Comparison of ENCODE assay signal across 8 mouse cellular contexts in the genomic region with DNA sequence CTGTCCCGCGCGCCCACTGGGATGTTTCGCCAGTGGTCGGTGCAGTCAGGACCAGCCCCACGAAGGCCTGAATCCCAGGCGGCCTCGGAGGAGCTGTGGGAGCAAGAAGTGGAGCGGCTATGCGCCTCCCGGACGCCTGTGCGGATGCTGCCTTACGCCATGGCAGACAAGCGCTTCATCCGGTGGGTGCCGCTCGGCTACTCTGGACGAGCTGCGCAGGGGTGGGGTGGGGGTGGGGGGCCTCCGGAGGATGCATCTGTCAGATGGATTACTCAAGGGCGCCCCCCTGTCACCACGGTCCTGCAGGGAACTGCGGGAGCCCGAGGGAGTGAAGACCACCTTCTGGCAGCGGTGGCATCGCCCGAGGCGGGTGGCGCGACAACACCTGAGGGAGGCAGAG. TPM values are rescaled to one million over a fixed set of nuclear protein-coding genes. Genes with fewer than 3 reads are reported as not detected.
DNase-seq lines count a peak whose midpoint lies in the region; ATAC-seq and TF ChIP-seq lines count a peak whose summit lies in the region.

No protein-coding gene starts in this region.

- peak overlapping the region; percentile 51 for H3K9ac ChIP-seq in ES-Bruce4 (ENCODE audit: low read depth, poor library complexity, severe bottlenecking)
- peak overlapping the region; percentile 59 for H3K9ac ChIP-seq in embryonic facial prominence, embryonic 13.5 days
- H3K9ac ChIP-seq in heart, postnatal 0 days (replicated peaks; ENCODE audit: low read depth, low read length) = peak overlapping the region; percentile 44

- DNase-seq in cerebellum, adult 18-20 months = peak; percentile 36 to 47
- no peak for DNase-seq in cerebellum, adult 9-10 months
- DNase-seq in heart, postnatal 0 days (ENCODE audit: low spot score) = no peak
- DNase-seq in layer of hippocampus, postnatal 25 days (ENCODE audit: extremely low spot score in 1 of 2, low spot score in 1 of 2) = peak; percentile 34 to 65
- peak; percentile 74 for DNase-seq in mesoderm, embryonic 11.5 days (ENCODE audit: low read depth, low spot score)
- peak; percentile 85 for DNase-seq in splenic B cell, adult 2 months (ENCODE audit: low read depth, low spot score)

- WGBS in embryonic facial prominence, embryonic 13.5 days = 3% methylated on average over 31 of the region's 31 CpGs
- 3% methylated on average over 31 of the region's 31 CpGs for WGBS in heart, postnatal 0 days

- ATAC-seq in embryonic facial prominence, embryonic 13.5 days (ENCODE audit: insufficient number of reproducible peaks, insufficient read depth, low FRiP score, low TSS enrichment, low read depth) = no peak
- peak; percentile 3; the same call in 1 of the 2 replicates for ATAC-seq in heart, postnatal 0 days (ENCODE audit: insufficient read depth, low read depth)

- no peaks in the 10 kb centered on the region for H3K9me3 ChIP-seq in ES-Bruce4 (replicated peaks; ENCODE audit: control insufficient read depth, insufficient read depth, low read length, poor library complexity, severe bottlenecking)
- H3K9me3 ChIP-seq in embryonic facial prominence, embryonic 13.5 days = no peaks in the 10 kb centered on the region
- H3K9me3 ChIP-seq in heart, postnatal 0 days (replicated peaks; ENCODE audit: control insufficient read depth, low read length) = no peaks in the 10 kb centered on the region

- H3K36me3 ChIP-seq in ES-Bruce4 (ENCODE audit: control insufficient read depth, insufficient read depth, low read length, poor library complexity, severe bottlenecking) = no peaks in the 10 kb centered on the region
- peaks cover 4% of the 10 kb centered on the region; the same call in 1 of the 2 replicates for H3K36me3 ChIP-seq in embryonic facial prominence, embryonic 13.5 days
- no peaks in the 10 kb centered on the region for H3K36me3 ChIP-seq in heart, postnatal 0 days (replicated peaks; ENCODE audit: control insufficient read depth, insufficient read depth, low read length)
- H3K36me3 ChIP-seq in splenic B cell, adult 2 months (ENCODE audit: control insufficient read depth, insufficient read depth, low read length, poor library complexity, severe bottlenecking) = peaks cover 15% of the 10 kb centered on the region

- no peaks in the 10 kb centered on the region for H3K27me3 ChIP-seq in ES-Bruce4 (ENCODE audit: control insufficient read depth, insufficient read depth, low read length, poor library complexity, severe bottlenecking)
- peaks cover 33% of the 10 kb centered on the region for H3K27me3 ChIP-seq in embryonic facial prominence, embryonic 13.5 days
- no peaks in the 10 kb centered on the region for H3K27me3 ChIP-seq in heart, postnatal 0 days (ENCODE audit: control insufficient read depth, insufficient read depth, low read length)
- H3K27me3 ChIP-seq in splenic B cell, adult 2 months (ENCODE audit: control insufficient read depth, insufficient read depth, low read length, poor library complexity, severe bottlenecking) = no peaks in the 10 kb centered on the region

- H3K4me2 ChIP-seq in embryonic facial prominence, embryonic 13.5 days = peak overlapping the region; percentile 98
- peak overlapping the region; percentile 88 for H3K4me2 ChIP-seq in heart, postnatal 0 days (ENCODE audit: low read depth, low read length)

- peak overlapping the region; percentile 66 for H3K4me3 ChIP-seq in ES-Bruce4 (ENCODE audit: low read depth, low read length)
- peak overlapping the region; percentile 36 for H3K4me3 ChIP-seq in embryonic facial prominence, embryonic 13.5 days
- H3K4me3 ChIP-seq in heart, postnatal 0 days (ENCODE audit: low read depth, low read length) = peak overlapping the region; percentile 54

- TF ChIP-seq CTCF in ES-Bruce4 (IDR thresholded peaks at IDR 0.05; ENCODE audit: low read depth, low read length) = peak; percentile 43
- TF ChIP-seq CTCF in heart, postnatal 0 days (IDR thresholded peaks at IDR 0.05; ENCODE audit: low read depth) = peak; percentile 46

- TF ChIP-seq POLR2A in ES-Bruce4 (IDR thresholded peaks at IDR 0.05; ENCODE audit: insufficient read depth, low read length) = no peak

- H3K27ac ChIP-seq in ES-Bruce4 (ENCODE audit: insufficient read depth, low read length) = no peak overlapping the region
- no peak overlapping the region for H3K27ac ChIP-seq in embryonic facial prominence, embryonic 13.5 days
- peak overlapping the region; percentile 97 for H3K27ac ChIP-seq in heart, postnatal 0 days (ENCODE audit: low read depth)

- H3K4me1 ChIP-seq in ES-Bruce4 (ENCODE audit: control insufficient read depth, insufficient read depth, low read length) = peaks cover 4% of the 10 kb centered on the region
- peaks cover 47% of the 10 kb centered on the region for H3K4me1 ChIP-seq in embryonic facial prominence, embryonic 13.5 days
- peaks cover 30% of the 10 kb centered on the region for H3K4me1 ChIP-seq in heart, postnatal 0 days (ENCODE audit: control insufficient read depth, insufficient read depth)

- no peak for TF ChIP-seq EP300 in ES-Bruce4 (IDR thresholded peaks at IDR 0.05; ENCODE audit: insufficient read depth, low read depth, low read length)
- no peak for TF ChIP-seq EP300 in heart, postnatal 0 days (IDR thresholded peaks at IDR 0.05; ENCODE audit: low read depth)

RNA-seq across cellular contexts. Expression of gene Tmc6, which starts 1.1 kb away (rescaled TPM):
- 12.3 and 16.4 TPM in 2 replicates for polyA plus RNA-seq in ES-Bruce4 (2011; ENCODE audit: insufficient read depth, insufficient read length, low read depth, missing spikeins)
- polyA plus RNA-seq in embryonic facial prominence, embryonic 13.5 days (2015; fragmentation: Nextera tagmentation; extraction: Ambion mirVana) = 19.0 and 20.4 TPM in 2 replicates
- 23.4 and 31.8 TPM in 2 replicates for total RNA-seq in heart, postnatal 0 days (2014; rRNA removed; ENCODE audit: low replicate concordance)
- polyA plus RNA-seq in heart, postnatal 0 days (2015; fragmentation: Nextera tagmentation; extraction: Ambion mirVana) = 16.3 and 20.4 TPM in 2 replicates
- total RNA-seq in layer of hippocampus, postnatal 25 days (2021) = 1 to 10 TPM; 5.3 to 5.5 TPM

RNA-seq across cellular contexts. Expression of gene Tmc8, which starts 1.2 kb away (rescaled TPM):
- 3.1 and 5.3 TPM in 2 replicates for polyA plus RNA-seq in ES-Bruce4 (2011; ENCODE audit: insufficient read depth, insufficient read length, low read depth, missing spikeins)
- polyA plus RNA-seq in embryonic facial prominence, embryonic 13.5 days (2015; fragmentation: Nextera tagmentation; extraction: Ambion mirVana) = 0.74 and 1.3 TPM in 2 replicates
- 2.6 and 8.7 TPM in 2 replicates for total RNA-seq in heart, postnatal 0 days (2014; rRNA removed; ENCODE audit: low replicate concordance)
- polyA plus RNA-seq in heart, postnatal 0 days (2015; fragmentation: Nextera tagmentation; extraction: Ambion mirVana) = 1.4 and 2.3 TPM in 2 replicates
- total RNA-seq in layer of hippocampus, postnatal 25 days (2021) = under 1 TPM; 0.35 to 0.89 TPM

RNA-seq across cellular contexts. Expression of gene 6030468B19Rik, which starts 14.4 kb away (rescaled TPM):
- polyA plus RNA-seq in ES-Bruce4 (2011; ENCODE audit: insufficient read depth, insufficient read length, low read depth, missing spikeins) = not detected in 2 replicates
- 0.50 TPM in 1 of 2 replicates, not detected in the other for polyA plus RNA-seq in embryonic facial prominence, embryonic 13.5 days (2015; fragmentation: Nextera tagmentation; extraction: Ambion mirVana)
- not detected in 2 replicates for total RNA-seq in heart, postnatal 0 days (2014; rRNA removed; ENCODE audit: low replicate concordance)
- not detected in 2 replicates for polyA plus RNA-seq in heart, postnatal 0 days (2015; fragmentation: Nextera tagmentation; extraction: Ambion mirVana)
- total RNA-seq in layer of hippocampus, postnatal 25 days (2021) = under 1 TPM in 1 of 2 experiments, not detected in 1; 0.35 TPM

RNA-seq across cellular contexts. Expression of gene Gm20708, which starts 26.4 kb away (rescaled TPM):
- polyA plus RNA-seq in ES-Bruce4 (2011; ENCODE audit: insufficient read depth, insufficient read length, low read depth, missing spikeins) = 1.4 and 2.1 TPM in 2 replicates
- 0.66 and 0.99 TPM in 2 replicates for polyA plus RNA-seq in embryonic facial prominence, embryonic 13.5 days (2015; fragmentation: Nextera tagmentation; extraction: Ambion mirVana)
- 2.6 TPM in 1 of 2 replicates, not detected in the other for total RNA-seq in heart, postnatal 0 days (2014; rRNA removed; ENCODE audit: low replicate concordance)
- polyA plus RNA-seq in heart, postnatal 0 days (2015; fragmentation: Nextera tagmentation; extraction: Ambion mirVana) = 0.52 and 0.68 TPM in 2 replicates
- 1 to 10 TPM; 1.9 to 3.2 TPM for total RNA-seq in layer of hippocampus, postnatal 25 days (2021)

RNA-seq across cellular contexts. Expression of gene Syngr2, which starts 26.4 kb away (rescaled TPM):
- 49.1 and 51.9 TPM in 2 replicates for polyA plus RNA-seq in ES-Bruce4 (2011; ENCODE audit: insufficient read depth, insufficient read length, low read depth, missing spikeins)
- polyA plus RNA-seq in embryonic facial prominence, embryonic 13.5 days (2015; fragmentation: Nextera tagmentation; extraction: Ambion mirVana) = 41.4 and 43.4 TPM in 2 replicates
- total RNA-seq in heart, postnatal 0 days (2014; rRNA removed; ENCODE audit: low replicate concordance) = 151 TPM in 2 replicates
- polyA plus RNA-seq in heart, postnatal 0 days (2015; fragmentation: Nextera tagmentation; extraction: Ambion mirVana) = 95.2 and 105 TPM in 2 replicates
- total RNA-seq in layer of hippocampus, postnatal 25 days (2021) = 10 to 100 TPM; 10.8 to 11.1 TPM

Comparison
In these comparisons a context has a peak if more than half of its experiments do, and no peak if none do; other contexts are left out.
1. DNase-seq: peak in cerebellum, adult 18-20 months (2 of 2), layer of hippocampus, postnatal 25 days (2 of 2), mesoderm, embryonic 11.5 days (single experiment) and splenic B cell, adult 2 months (single experiment); none in cerebellum, adult 9-10 months (single experiment) and heart, postnatal 0 days (single experiment).
2. Peak in every context shown above with its lines, with median percentiles within 50 percentile points of each other: H3K4me3 ChIP-seq and H3K9ac ChIP-seq.